Mouse (Mus musculus) small intestine, adult 2 months (tissue): ENCODE results near the gene Espn.

Source experiments
- CTCF ChIP-seq: fragments of 200-500 bp; IDR thresholded peaks from 2 replicates; pipeline ENCODE4 v1.5.1; 2012; ENCODE audit warnings: low read depth, mild to moderate bottlenecking, control low read depth, inconsistent platforms, low read length, moderate library complexity, mixed read lengths; ENCODE audit not compliant: insufficient replicate concordance, insufficient read length; ENCODE audit errors: extremely low read depth
- POLR2A ChIP-seq: fragments of 200-500 bp; IDR thresholded peaks from 2 replicates; pipeline ENCODE4 v1.6.1; 2012; ENCODE audit warnings: low read depth, mild to moderate bottlenecking, control low read depth, inconsistent platforms, low read length, moderate library complexity

GRCm38 (mm10) chr4:152094233-152094632, 57.9 kb downstream of the Espn start:
- TF ChIP-seq POLR2A (no peak), CTCF (no peak)
